Mouse (Mus musculus): ENCODE results near the gene Kctd13. TPM values are rescaled to one million over a fixed set of nuclear protein-coding genes. Genes with fewer than 3 reads are reported as not detected.

Gene Kctd13
- polyA plus RNA-seq, 1 experiment = 38.8 TPM

DNA sequence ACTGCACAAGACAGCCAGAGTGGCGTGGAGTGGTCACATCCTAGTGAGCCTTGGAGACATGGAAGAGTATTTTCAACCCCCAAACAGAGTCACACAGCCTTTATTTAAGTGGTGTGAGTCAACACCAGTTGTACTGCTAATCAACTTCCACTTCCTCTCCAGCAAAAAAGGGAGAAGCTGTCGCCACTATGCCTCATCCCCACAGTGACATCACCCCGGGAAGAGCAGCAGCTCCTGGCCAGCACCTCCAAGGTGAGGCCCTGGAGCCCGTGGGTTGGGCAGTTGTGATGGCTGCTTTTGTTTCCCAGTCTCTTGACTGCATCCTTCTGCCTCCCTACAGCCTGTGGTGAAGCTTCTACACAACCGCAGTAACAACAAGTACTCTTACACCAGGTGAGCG, 12.5 kb downstream of the Kctd13 start:
- no peaks in the 10 kb centered on the region for H3K27me3 ChIP-seq (ENCODE audit: control insufficient read depth, insufficient read depth, low read length)
- 0 out of 2 replicates have a peak, but pooled peaks cover 5% of the 10 kb centered on the region for H3K36me3 ChIP-seq (ENCODE audit: control insufficient read depth, insufficient read depth, low read length)
- DNase-seq = no peak
- H3K27ac ChIP-seq (ENCODE audit: control insufficient read depth, insufficient read depth, low read length) = no peak overlapping the region
- no peaks in the 10 kb centered on the region for H3K4me1 ChIP-seq (replicated peaks; ENCODE audit: control insufficient read depth, insufficient read depth, low read length)
- no peak overlapping the region for H3K4me3 ChIP-seq (ENCODE audit: control insufficient read depth, insufficient read depth, low read length)
- TF ChIP-seq POLR2A (IDR thresholded peaks at IDR 0.05; ENCODE audit: control insufficient read depth, extremely low read depth, insufficient read depth, low read length, poor library complexity) (no peak), CTCF (IDR thresholded peaks at IDR 0.05; ENCODE audit: borderline replicate concordance, control insufficient read depth, extremely low read depth, insufficient read depth, low read length, poor library complexity) (no peak)
- 90% methylated on average over 6 of the region's 6 CpGs for WGBS

GRCm38 (mm10) chr7:126941801-126942200, 13.1 kb downstream of the Kctd13 start:
- DNase-seq = no peak
- 0 out of 2 replicates have a peak, but pooled peaks cover 1% of the 10 kb centered on the region for H3K36me3 ChIP-seq (ENCODE audit: control insufficient read depth, insufficient read depth, low read length)
- WGBS = 91% methylated on average over 5 of the region's 5 CpGs
- no peaks in the 10 kb centered on the region for H3K27me3 ChIP-seq (ENCODE audit: control insufficient read depth, insufficient read depth, low read length)
- no peak overlapping the region for H3K27ac ChIP-seq (ENCODE audit: control insufficient read depth, insufficient read depth, low read length)
- H3K4me3 ChIP-seq (ENCODE audit: control insufficient read depth, insufficient read depth, low read length) = no peak overlapping the region
- TF ChIP-seq POLR2A (IDR thresholded peaks at IDR 0.05; ENCODE audit: control insufficient read depth, extremely low read depth, insufficient read depth, low read length, poor library complexity) (no peak), CTCF (IDR thresholded peaks at IDR 0.05; ENCODE audit: borderline replicate concordance, control insufficient read depth, extremely low read depth, insufficient read depth, low read length, poor library complexity) (no peak)
- H3K4me1 ChIP-seq (replicated peaks; ENCODE audit: control insufficient read depth, insufficient read depth, low read length) = no peaks in the 10 kb centered on the region

DNA sequence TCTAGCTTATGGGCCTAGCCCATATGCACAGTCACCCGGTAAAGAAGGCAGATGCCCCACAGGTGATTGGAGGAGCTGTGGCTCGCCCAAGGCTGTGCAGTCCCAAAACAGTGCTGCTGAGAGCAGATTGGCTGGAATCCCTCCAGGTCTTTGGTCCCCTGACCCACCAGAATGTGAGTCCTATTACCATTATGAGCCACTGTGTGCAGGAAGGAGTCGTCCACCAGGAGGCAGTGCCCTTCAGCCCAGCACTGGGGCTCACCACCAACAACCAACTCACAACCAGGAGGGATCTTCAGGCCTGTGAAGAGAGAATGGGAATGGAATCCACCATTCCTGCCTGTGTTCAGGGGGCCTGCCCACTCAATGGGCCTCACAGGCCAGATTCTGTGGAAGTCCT, 17.9 kb downstream of the Kctd13 start:
- H3K27me3 ChIP-seq (ENCODE audit: control insufficient read depth, insufficient read depth, low read length) = peaks cover 2% of the 10 kb centered on the region; the same call in 1 of the 2 replicates
- TF ChIP-seq CTCF (IDR thresholded peaks at IDR 0.05; ENCODE audit: borderline replicate concordance, control insufficient read depth, extremely low read depth, insufficient read depth, low read length, poor library complexity) (peak; percentile 78), POLR2A (IDR thresholded peaks at IDR 0.05; ENCODE audit: control insufficient read depth, extremely low read depth, insufficient read depth, low read length, poor library complexity) (no peak)
- no peaks in the 10 kb centered on the region for H3K36me3 ChIP-seq (ENCODE audit: control insufficient read depth, insufficient read depth, low read length)
- no peak overlapping the region for H3K4me3 ChIP-seq (ENCODE audit: control insufficient read depth, insufficient read depth, low read length)
- no peak overlapping the region for H3K27ac ChIP-seq (ENCODE audit: control insufficient read depth, insufficient read depth, low read length)
- H3K4me1 ChIP-seq (replicated peaks; ENCODE audit: control insufficient read depth, insufficient read depth, low read length) = peaks cover 6% of the 10 kb centered on the region
- DNase-seq = peak; percentile 44
- 72% methylated on average over 3 of the region's 3 CpGs for WGBS

DNA sequence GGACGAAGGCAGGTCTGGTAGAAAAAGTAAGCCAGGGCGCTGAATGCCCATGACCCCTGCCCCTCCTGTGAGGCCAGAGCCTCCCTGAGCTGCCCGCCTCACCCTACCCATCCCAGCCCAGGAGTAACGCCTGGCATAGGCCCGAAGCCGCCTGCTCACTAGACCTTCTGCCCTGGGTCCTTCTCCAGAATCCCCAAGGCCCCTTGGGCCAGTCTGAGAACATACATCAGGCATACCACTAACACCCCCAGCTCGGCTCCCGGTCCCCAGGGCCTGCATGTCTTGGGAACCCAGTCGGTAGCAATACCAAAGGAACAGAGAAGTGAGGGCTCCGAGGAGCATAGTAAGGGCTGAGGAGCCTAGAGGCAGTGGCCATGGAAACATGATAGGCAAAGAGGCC, 19.9 kb downstream of the Kctd13 start:
- Histone ChIP-seq H3K4me3 (ENCODE audit: control insufficient read depth, insufficient read depth, low read length) (no peak overlapping the region), H3K36me3 (ENCODE audit: control insufficient read depth, insufficient read depth, low read length) (no peaks in the 10 kb centered on the region), H3K27me3 (ENCODE audit: control insufficient read depth, insufficient read depth, low read length) (peaks cover 2% of the 10 kb centered on the region; the same call in 1 of the 2 replicates), H3K4me1 (replicated peaks; ENCODE audit: control insufficient read depth, insufficient read depth, low read length) (peaks cover 11% of the 10 kb centered on the region), H3K27ac (ENCODE audit: control insufficient read depth, insufficient read depth, low read length) (no peak overlapping the region)
- no peak for TF ChIP-seq CTCF (IDR thresholded peaks at IDR 0.05; ENCODE audit: borderline replicate concordance, control insufficient read depth, extremely low read depth, insufficient read depth, low read length, poor library complexity)
- TF ChIP-seq POLR2A (IDR thresholded peaks at IDR 0.05; ENCODE audit: control insufficient read depth, extremely low read depth, insufficient read depth, low read length, poor library complexity) = no peak
- DNase-seq = no peak
- WGBS = 88% methylated on average over 10 of the region's 10 CpGs

- peak within 1 kb of the TSS; percentile 2 for H3K4me3 ChIP-seq (ENCODE audit: control insufficient read depth, insufficient read depth, low read length)
- H3K36me3 ChIP-seq (ENCODE audit: control insufficient read depth, insufficient read depth, low read length) = no peaks in the 10 kb centered on the region
- peaks cover 11% of the 10 kb centered on the region for H3K4me1 ChIP-seq (replicated peaks; ENCODE audit: control insufficient read depth, insufficient read depth, low read length)
- no peak for DNase-seq
- 4% methylated on average over 21 of the region's 21 CpGs for WGBS
- no peak within 1 kb of the TSS for H3K27ac ChIP-seq (ENCODE audit: control insufficient read depth, insufficient read depth, low read length)
- H3K27me3 ChIP-seq (ENCODE audit: control insufficient read depth, insufficient read depth, low read length) = peaks cover 2% of the 10 kb centered on the region; the same call in 1 of the 2 replicates
- TF ChIP-seq CTCF (IDR thresholded peaks at IDR 0.05; ENCODE audit: borderline replicate concordance, control insufficient read depth, extremely low read depth, insufficient read depth, low read length, poor library complexity) (no peak), POLR2A (IDR thresholded peaks at IDR 0.05; ENCODE audit: control insufficient read depth, extremely low read depth, insufficient read depth, low read length, poor library complexity) (no peak)
Measured at GRCm38 (mm10) chr7:126949403-126949792, 20.7 kb downstream of the Kctd13 start, which contains the start of gene Asphd1. Asphd1 (minus strand) TSS chr7:126949582.

- no peaks in the 10 kb centered on the region for H3K36me3 ChIP-seq (ENCODE audit: control insufficient read depth, insufficient read depth, low read length)
- H3K27ac ChIP-seq (ENCODE audit: control insufficient read depth, insufficient read depth, low read length) = no peak within 1 kb of the TSS
- 3% methylated on average over 42 of the region's 42 CpGs for WGBS
- TF ChIP-seq POLR2A (IDR thresholded peaks at IDR 0.05; ENCODE audit: control insufficient read depth, extremely low read depth, insufficient read depth, low read length, poor library complexity) (no peak), CTCF (IDR thresholded peaks at IDR 0.05; ENCODE audit: borderline replicate concordance, control insufficient read depth, extremely low read depth, insufficient read depth, low read length, poor library complexity) (no peak)
- H3K4me3 ChIP-seq (ENCODE audit: control insufficient read depth, insufficient read depth, low read length) = peak within 1 kb of the TSS; percentile 2
- peaks cover 2% of the 10 kb centered on the region; the same call in 1 of the 2 replicates for H3K27me3 ChIP-seq (ENCODE audit: control insufficient read depth, insufficient read depth, low read length)
- DNase-seq = peak; percentile 93
- peaks cover 11% of the 10 kb centered on the region for H3K4me1 ChIP-seq (replicated peaks; ENCODE audit: control insufficient read depth, insufficient read depth, low read length)
Measured at GRCm38 (mm10) chr7:126949793-126950646, 21.3 kb downstream of the Kctd13 start, which contains the start of gene Sez6l2. Sez6l2 (plus strand) TSS chr7:126950563.

Data from thymus, adult 2 months (tissue).